Mouse (Mus musculus) small intestine, adult 2 months (tissue): ENCODE data around the gene Ubqln4. TPM values are rescaled to one million over a fixed set of nuclear protein-coding genes. Genes with fewer than 3 reads are reported as not detected.

Source experiments
- H3K27ac ChIP-seq: fragments of 200-500 bp; 2 replicates; pipeline ENCODE4 v1.5.1; 2012; ENCODE audit warnings: low read depth, low read length, control low read depth, inconsistent platforms; ENCODE audit not compliant: insufficient read depth
- H3K27me3 ChIP-seq: fragments of 200-500 bp; 2 replicates; pipeline ENCODE4 v1.6.1; 2012; ENCODE audit warnings: mild to moderate bottlenecking, moderate library complexity, low read length, inconsistent platforms; ENCODE audit not compliant: control insufficient read depth, insufficient read depth
- H3K36me3 ChIP-seq: fragments of 200-500 bp; 2 replicates; pipeline ENCODE4 v1.6.1; 2012; ENCODE audit warnings: mild to moderate bottlenecking, low read length, control low read depth, inconsistent platforms; ENCODE audit not compliant: control insufficient read depth, insufficient read depth
- H3K4me1 ChIP-seq: fragments of 200-500 bp; 2 replicates; pipeline ENCODE4 v1.6.1; 2012; ENCODE audit warnings: low read length, inconsistent platforms, mixed read lengths; ENCODE audit not compliant: control insufficient read depth, insufficient read depth, insufficient read length
- H3K4me3 ChIP-seq: fragments of 200-500 bp; 2 replicates; pipeline ENCODE4 v1.5.1; 2012; ENCODE audit warnings: low read depth, mild to moderate bottlenecking, control low read depth, inconsistent platforms, low read length, moderate library complexity
- CTCF ChIP-seq: fragments of 200-500 bp; IDR thresholded peaks from 2 replicates; pipeline ENCODE4 v1.5.1; 2012; ENCODE audit warnings: low read depth, mild to moderate bottlenecking, control low read depth, inconsistent platforms, low read length, moderate library complexity, mixed read lengths; ENCODE audit not compliant: insufficient replicate concordance, insufficient read length; ENCODE audit errors: extremely low read depth
- POLR2A ChIP-seq: fragments of 200-500 bp; IDR thresholded peaks from 2 replicates; pipeline ENCODE4 v1.6.1; 2012; ENCODE audit warnings: low read depth, mild to moderate bottlenecking, control low read depth, inconsistent platforms, low read length, moderate library complexity
- WGBS: fragments of 180-500 bp; shearing (Covaris S2); methylation state at CpG from one replicate; pipeline ENCODE4 v1.1.7; 2018; 5-methylcytosine and 5-hydroxymethylcytosine counted together
- polyA plus RNA-seq: library from polyadenylated mRNA; depleted of rRNA; stranded (reverse); fragments of >200 nt; gene quantifications from 2 replicates; pipeline ENCODE4 v1.2.3, GENCODE M21; 2012

Ubqln4 gene
- polyA plus RNA-seq, 1 experiment = 35.4 TPM

GRCm38 (mm10) chr3:88543174-88543573 lies 10.4 kb upstream of the Ubqln4 start:
- Histone ChIP-seq H3K27me3 (no peaks in the 10 kb centered on the region), H3K4me3 (no peak overlapping the region), H3K4me1 (peaks cover 14% of the 10 kb centered on the region), H3K27ac (no peak overlapping the region), H3K36me3 (peaks cover 13% of the 10 kb centered on the region)
- 90% methylated on average over 8 of the region's 8 CpGs for WGBS
- TF ChIP-seq CTCF (no peak), POLR2A (no peak)

- no peak overlapping the region for H3K27ac ChIP-seq
- H3K4me3 ChIP-seq = no peak overlapping the region
- peaks cover 19% of the 10 kb centered on the region for H3K4me1 ChIP-seq
- H3K36me3 ChIP-seq = peaks cover 13% of the 10 kb centered on the region
- WGBS = 68% methylated on average over 5 of the region's 5 CpGs
- no peaks in the 10 kb centered on the region for H3K27me3 ChIP-seq
- TF ChIP-seq POLR2A (no peak), CTCF (no peak)
Measured at GRCm38 (mm10) chr3:88543651-88544410, 9.7 kb upstream of the Ubqln4 start.

DNA sequence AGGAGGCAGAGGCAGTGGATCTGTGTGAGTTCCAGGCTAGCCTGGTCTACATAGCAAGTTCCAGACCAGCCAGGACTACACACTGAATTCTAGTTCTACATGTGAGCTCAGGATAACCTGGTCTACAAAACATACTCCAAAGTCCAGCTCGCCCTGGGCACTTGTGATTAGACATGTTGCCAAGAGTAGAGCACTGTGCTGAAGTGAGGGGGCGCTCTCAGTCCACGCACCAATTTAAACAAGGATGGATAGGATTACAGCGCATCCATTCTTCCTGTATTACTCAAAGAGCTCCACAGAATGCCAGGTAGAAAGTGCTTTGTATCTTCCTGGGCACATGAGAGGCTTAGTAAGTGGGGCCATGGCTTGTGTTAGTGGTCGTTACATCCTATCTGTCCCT lies 9.0 kb upstream of the Ubqln4 start:
- no peak overlapping the region for H3K4me3 ChIP-seq
- WGBS = 67% methylated on average over 5 of the region's 5 CpGs
- TF ChIP-seq POLR2A (no peak), CTCF (peak; percentile 31; the same call in 1 of the 2 replicates)

GRCm38 (mm10) chr3:88544955-88545591 lies 8.5 kb upstream of the Ubqln4 start:
- peaks cover 19% of the 10 kb centered on the region for H3K4me1 ChIP-seq
- no peak for TF ChIP-seq CTCF
- TF ChIP-seq POLR2A = no peak
- peaks cover 13% of the 10 kb centered on the region for H3K36me3 ChIP-seq
- H3K27ac ChIP-seq = no peak overlapping the region
- WGBS = 78% methylated on average over 20 of the region's 20 CpGs
- H3K4me3 ChIP-seq = no peak overlapping the region
- no peaks in the 10 kb centered on the region for H3K27me3 ChIP-seq

More for the DNA sequence above, 9.0 kb upstream of the Ubqln4 start:
- Histone ChIP-seq H3K27ac (no peak overlapping the region), H3K27me3 (no peaks in the 10 kb centered on the region), H3K36me3 (peaks cover 13% of the 10 kb centered on the region), H3K4me1 (peaks cover 19% of the 10 kb centered on the region)

DNA sequence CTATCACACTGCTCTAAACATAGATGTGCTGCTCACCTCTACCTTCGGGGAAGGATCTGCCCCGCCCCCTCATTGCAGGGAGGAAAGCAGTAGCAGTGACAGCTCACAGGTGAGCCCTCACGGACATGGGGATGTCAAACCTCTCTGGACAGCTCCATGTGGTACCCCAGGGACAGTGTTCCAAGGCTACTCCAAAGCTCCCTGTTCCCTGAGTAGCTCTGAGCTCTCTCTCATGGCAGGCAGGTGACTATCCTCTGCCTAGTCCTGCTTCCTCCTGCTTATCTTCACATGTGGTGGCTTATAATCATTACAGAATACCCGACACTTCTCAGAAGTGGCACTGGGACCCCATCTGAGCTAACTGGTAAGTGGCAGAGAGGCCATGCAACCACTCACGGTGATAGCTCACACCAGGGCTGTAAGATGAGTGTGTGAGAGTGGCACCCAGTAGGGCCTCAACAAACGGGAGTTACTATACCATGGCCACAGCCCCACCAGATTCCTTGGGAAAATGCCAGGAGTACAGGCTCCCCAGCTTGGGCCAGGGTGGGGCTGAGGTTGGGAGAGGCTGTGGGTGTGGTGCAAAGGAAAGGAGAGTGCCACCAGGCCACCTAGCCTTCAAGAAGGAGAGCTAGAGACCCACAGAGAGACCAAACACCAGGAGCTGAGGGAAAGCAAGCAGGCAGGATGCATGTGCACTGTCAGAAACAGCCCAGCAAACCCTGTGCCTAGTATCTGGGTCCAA lies 6.7 kb upstream of the Ubqln4 start:
- peak overlapping the region; percentile 64 for H3K27ac ChIP-seq
- H3K36me3 ChIP-seq = peaks cover 9% of the 10 kb centered on the region
- H3K4me3 ChIP-seq = peak overlapping the region; percentile 56
- H3K4me1 ChIP-seq = peaks cover 27% of the 10 kb centered on the region
- TF ChIP-seq POLR2A (no peak), CTCF (no peak)
- WGBS = 28% methylated on average over 6 of the region's 6 CpGs
- H3K27me3 ChIP-seq = no peaks in the 10 kb centered on the region

DNA sequence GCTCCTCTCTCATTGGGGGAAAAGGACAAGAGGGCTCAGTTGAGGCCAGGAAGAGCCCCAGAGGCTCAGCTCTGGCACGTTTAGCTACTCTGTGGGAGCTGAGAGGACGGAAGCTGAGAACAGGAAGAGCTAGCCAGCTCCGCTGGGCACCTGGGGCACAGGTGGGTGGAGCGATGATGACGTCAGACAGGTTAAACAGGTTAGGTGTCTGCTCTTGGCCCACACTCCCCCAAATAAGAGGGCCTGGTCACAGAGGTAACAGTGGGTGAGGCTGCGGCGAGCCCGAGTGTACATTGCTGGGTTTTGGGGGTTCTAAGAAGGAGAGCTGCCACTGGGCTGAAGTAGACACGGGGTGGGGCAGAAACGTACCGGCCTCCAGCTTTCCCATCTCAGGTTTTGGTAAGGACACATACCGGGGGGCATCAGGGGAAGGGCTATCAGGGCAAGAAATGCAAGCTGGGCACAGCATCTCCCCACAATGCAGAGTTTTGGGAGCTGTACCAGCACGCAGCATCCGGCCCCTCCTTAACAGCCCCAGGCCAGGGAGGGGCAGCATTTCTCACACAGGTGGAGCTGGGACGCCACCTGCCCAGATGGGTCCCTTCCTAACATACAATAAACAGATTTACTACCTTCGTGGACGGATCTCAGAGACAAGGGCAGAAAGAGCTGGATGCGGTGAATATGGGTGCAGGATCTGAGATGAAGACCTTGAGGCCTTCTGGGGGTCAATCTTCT lies 5.2 kb upstream of the Ubqln4 start, which contains the start of gene Rab25:
Gene Rab25, minus strand, starts transcription at position 121 of the 738 bp plus-strand sequence.
- Histone ChIP-seq H3K27ac (peak within 1 kb of the TSS; percentile 73), H3K36me3 (no peaks in the 10 kb centered on the region; the same call in 1 of the 2 replicates), H3K27me3 (no peaks in the 10 kb centered on the region), H3K4me3 (peak within 1 kb of the TSS; percentile 62), H3K4me1 (peaks cover 27% of the 10 kb centered on the region)
- WGBS = 22% methylated on average over 18 of the region's 18 CpGs
- TF ChIP-seq POLR2A = peak; percentile 25; the same call in 1 of the 2 replicates
- TF ChIP-seq CTCF = no peak
